Mouse (Mus musculus): ENCODE data around the gene Il1f10.

The Il1f10 gene

GRCm38 (mm10) chr2:24290896-24291295 is at the start of gene Il1f10:
Gene Il1f10, plus strand, starts transcription at chr2:24291196.
- no peak for DNase-seq

- no peak for DNase-seq
Measured at GRCm38 (mm10) chr2:24267503-24267902, 23.5 kb upstream of the Il1f10 start.

GRCm38 (mm10) chr2:24273619-24274018 is 17.4 kb upstream of the Il1f10 start:
- DNase-seq = no peak

DNA sequence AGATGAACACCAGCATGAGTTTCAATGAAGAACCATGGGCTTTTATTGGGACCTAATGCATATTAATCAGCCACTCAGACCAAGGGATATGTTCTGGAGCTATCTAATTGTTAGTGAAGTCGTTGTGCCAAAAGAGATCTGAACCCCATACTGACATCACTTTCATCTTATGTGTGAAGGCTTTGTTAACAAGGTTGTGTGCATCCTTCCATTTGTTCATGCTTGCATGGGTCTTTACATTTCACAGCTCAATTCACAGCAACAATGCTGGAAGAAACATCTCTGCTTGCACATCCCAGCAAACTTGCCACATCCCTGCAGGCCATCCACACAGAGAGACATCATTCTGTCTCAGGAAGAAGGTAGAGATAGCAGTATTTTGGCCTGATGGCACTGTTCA is 15.8 kb upstream of the Il1f10 start:
- DNase-seq = no peak

DNA sequence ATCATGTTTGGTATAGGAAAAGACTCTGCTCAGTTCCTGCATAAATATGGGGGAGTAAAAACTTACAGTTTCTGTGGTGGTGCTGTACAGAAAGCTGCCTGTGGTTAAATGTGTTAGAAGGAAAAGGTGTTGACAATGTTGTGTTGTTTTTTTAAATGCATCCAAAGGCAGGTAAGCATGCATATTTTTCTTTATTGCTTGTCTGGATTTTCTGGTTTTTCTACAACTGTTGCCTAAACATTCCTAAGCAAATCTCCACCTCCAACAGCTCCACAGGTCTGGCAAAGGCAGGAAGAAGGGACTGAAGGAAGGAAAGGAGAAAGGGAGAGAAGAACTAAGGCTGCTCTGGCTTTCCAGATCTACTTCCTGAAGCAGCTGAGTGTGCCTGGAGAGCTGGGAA is 14.3 kb upstream of the Il1f10 start, which contains the start of gene Il1f5:
Il1f5 (plus strand) TSS at position 301 of the 400 bp plus-strand sequence.
- no peak for DNase-seq

- DNase-seq = no peak
Measured at GRCm38 (mm10) chr2:24294616-24295015, 3.6 kb downstream of the Il1f10 start.

DNA sequence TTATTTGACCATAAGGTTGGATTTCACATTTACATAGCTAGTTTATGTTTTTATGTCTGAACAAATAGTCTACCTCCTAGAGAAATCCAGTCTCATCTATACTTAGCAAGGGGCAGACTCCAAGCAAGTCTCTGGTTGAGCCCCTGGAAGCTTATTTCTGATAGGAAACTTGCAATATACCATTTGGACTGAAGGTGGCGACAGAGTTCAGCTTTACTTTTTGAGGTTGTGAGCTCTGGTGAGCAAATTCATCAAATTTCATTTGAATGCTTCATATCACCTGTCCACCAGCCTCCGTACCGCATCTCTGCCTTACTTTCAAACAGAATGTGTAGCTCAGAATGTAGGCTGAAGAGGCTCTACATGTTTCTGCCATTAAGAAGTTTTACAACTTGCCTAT is 5.8 kb downstream of the Il1f10 start:
- DNase-seq = peak; percentile 13 to 30

GRCm38 (mm10) chr2:24311302-24312001 is 20.5 kb downstream of the Il1f10 start:
- no peak for DNase-seq

- no peak for DNase-seq
Measured at GRCm38 (mm10) chr2:24316919-24317318, 25.9 kb downstream of the Il1f10 start.

DNA sequence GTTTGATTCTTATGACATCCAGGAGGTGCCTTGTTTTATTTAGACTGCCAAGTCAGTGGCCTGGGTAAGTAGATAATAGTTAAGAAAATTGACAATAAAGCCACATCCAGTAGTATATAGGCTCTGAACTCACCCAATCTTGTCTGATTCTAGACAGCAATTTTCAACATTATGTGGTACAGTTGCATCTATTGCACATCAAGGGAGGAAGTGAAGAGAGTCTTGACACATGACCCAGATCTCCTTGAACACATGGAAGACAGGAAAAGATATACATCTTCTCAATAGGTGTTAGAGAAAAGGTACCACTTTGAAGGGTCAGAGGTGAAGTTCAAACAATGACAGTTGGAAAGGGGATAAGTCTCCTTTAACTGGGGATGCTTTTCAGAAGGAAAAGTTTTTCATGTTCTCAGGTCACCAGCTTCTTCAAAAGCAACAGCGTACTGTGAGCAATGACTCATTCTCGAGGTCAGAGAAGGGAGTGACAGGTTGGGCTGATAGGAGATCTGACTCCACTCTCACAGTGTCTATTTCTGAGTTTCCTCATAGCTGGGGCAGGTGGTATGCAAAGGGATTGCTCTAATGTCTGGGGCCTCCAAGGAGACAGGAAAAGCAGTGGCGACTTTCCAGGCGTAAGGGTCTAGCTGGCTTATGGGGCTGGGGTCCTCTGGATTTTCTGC is 27.1 kb downstream of the Il1f10 start:
- DNase-seq = no peak

GRCm38 (mm10) chr2:24335333-24335732 is 44.3 kb downstream of the Il1f10 start:
- peak in 1 of 2 experiments; percentile 9 for DNase-seq

GRCm38 (mm10) chr2:24336545-24336944 is 45.5 kb downstream of the Il1f10 start, which contains the start of gene Il1rn:
Gene Il1rn, plus strand, starts transcription at chr2:24336853.
- no peak for DNase-seq

DNA sequence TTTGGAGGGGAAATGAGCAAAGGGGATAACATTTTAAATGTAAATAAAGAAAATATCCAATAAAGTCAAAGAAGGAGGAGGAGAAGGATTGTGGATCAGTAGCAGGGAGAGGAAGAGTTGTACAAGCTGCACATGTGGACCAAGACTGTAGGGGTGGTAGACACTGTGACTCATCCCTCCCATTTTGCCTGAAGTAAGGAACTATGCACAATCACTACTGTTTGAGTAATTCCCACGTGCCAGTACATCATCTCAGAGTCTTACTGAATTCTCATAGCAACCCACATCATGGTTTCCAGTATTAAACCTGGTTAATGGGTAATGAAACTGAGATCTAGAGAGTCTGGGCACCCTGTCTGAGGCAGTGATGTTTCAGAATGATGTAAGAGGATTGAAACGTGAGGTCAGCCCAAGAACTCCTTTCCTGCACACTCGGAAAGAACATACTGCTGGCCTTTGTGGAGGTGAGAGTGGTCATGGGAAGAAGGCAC is 50.4 kb downstream of the Il1f10 start:
- DNase-seq = no peak

Data from kidney, adult 8-10 months (tissue).